Mouse (Mus musculus) stomach, postnatal 0 days (tissue): ENCODE measurements around the gene Notch4.

Experiments
- CTCF ChIP-seq: IDR thresholded peaks from 2 replicates; pipeline ENCODE4 v1.5.1; 2016; ENCODE audit warnings: antibody characterized with exemption, low read depth, mild to moderate bottlenecking, moderate library complexity
- EP300 ChIP-seq: optimal IDR thresholded peaks from 2 replicates; pipeline ENCODE3; 2016; ENCODE audit warnings: antibody characterized with exemption

GRCm38 (mm10) chr17:34561200-34561599, 2.9 kb upstream of the Notch4 start:
- TF ChIP-seq CTCF (no peak), EP300 (no peak)
